Mouse (Mus musculus): ENCODE data around the gene 1110008L16Rik. TPM values are rescaled to one million over a fixed set of nuclear protein-coding genes. Genes with fewer than 3 reads are reported as not detected.
"Not testable (repeated sequence)": the region's sequence is repeated elsewhere in the genome, so short reads cannot be mapped to it uniquely, and the experiment has no call there.

Gene 1110008L16Rik
- total RNA-seq (2021) = 1 to 10 TPM; 7.1 to 8.7 TPM
- long read RNA-seq, experiment 1, transcript 1110008L16Rik-201 (7 exons, 3,122 nt) = major isoform, 16 of 18 reads
- long read RNA-seq, experiment 1, partial matches to known transcripts = 0 of 18 reads
- long read RNA-seq, experiment 1, other reads (novel, unspliced or antisense) = 2 of 18 reads
- long read RNA-seq, experiment 2, transcript 1110008L16Rik-201 (7 exons, 3,122 nt) = major isoform, 11 of 14 reads
- long read RNA-seq, experiment 2, partial matches to known transcripts = 1 of 14 reads
- long read RNA-seq, experiment 2, other reads (novel, unspliced or antisense) = 2 of 14 reads

DNA sequence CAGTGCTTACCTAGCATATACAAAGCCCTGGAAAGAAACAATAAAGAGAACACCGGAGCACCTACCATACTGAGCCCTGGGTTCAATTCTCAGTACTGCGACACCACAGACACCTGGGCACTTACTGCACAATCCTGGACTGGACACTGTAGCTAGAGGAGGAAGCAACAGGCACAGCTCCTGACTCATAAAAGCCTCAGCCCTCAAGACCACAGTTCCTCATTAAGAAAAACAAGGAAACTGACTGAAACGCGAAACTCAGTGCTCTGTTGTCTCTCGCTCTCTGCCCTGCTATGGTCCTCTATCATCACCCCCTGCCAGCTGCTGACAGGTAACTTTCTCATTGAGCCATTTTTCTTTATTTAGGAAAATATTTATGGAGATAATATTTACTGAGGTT is at the start of gene 1110008L16Rik:
Gene 1110008L16Rik, plus strand, starts transcription at position 242 of the 400 bp plus-strand sequence.
- intact Hi-C loops (cut with DNase I) = no loop called here
- no peak for DNase-seq (ENCODE audit: low spot score in 2 of 2)

DNA sequence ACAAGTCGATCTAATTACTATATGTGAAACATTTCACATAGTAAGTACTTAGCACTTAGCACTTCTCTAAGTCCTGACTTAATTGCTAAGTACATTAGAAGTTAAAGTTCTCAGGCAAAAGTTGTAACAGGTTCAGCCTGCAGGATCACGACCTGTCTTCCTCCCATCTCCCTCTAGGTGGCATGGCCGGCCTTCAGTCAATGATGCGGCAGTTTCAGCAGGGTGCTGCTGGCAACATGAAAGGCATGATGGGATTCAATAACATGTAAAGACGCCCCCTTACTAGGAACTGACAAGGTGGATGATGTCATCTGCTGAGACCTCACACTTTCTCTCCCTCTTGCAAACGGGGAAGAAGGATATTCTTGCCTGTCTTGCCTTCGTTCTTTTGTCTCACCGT is 37.4 kb upstream of the 1110008L16Rik start:
- intact Hi-C loops (cut with DNase I); DNase-seq (ENCODE audit: low spot score in 2 of 2): not testable (repeated sequence)

DNA sequence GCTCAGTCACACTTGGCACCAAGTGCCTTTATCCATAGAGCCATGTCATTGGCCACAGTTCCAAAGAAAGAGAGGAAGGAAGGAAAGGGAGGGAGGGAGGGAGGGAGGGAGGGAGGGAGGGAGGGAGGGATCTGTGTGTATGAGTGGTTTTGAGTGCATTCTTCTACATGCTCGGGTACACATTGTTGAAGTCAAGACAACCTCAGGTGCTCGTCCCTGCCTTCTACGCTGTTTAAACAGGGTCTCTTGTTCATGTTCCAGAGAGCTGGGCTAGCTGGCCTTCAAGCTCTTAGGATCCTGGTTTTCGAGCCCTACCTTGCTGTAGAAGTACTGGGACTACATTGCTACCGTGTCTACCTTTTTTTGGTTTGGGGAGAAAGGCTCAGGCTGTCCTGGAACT is 36.0 kb upstream of the 1110008L16Rik start:
- intact Hi-C loops (cut with DNase I); DNase-seq (ENCODE audit: low spot score in 2 of 2): not testable (repeated sequence)

DNA sequence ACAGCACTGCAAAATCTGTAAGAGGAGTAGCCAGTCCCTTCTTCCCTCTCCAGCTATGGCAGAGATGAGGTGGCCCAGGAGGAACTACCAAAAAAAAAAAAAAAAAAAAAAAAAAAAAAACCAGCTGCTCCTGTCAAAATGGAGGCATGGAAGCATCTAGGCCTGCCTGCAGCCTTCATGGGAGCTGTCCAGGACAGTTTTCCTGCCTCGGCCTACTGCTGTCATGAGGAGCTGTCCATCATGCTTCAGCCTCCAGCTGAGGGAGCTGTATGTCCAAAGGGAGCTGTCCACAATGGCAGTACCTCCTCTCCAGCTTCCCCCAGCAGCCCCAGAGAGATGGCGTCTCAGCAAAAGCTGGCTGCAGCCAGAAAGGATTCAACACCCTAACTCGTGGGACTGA is 27.1 kb upstream of the 1110008L16Rik start:
- no peak for DNase-seq (ENCODE audit: low spot score in 2 of 2)

DNA sequence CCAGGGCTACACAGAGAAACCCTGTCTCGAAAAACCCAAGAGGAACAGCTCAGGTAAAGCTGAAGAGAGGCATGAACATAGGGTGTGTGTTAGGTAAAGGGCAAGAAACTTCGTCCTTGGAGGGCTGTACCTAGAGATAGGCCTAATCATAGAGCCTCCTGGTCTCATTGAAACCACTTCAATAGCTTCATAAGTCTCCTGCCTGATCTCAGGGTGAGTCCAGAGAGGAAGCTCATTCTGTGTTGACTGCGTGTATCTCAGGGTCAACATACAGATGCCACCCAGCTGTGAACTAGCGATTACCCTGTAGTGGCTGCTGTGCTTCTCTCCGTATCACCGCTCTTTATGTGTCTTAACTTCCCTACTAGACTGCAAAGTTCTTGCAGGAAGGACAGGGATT is 21.8 kb upstream of the 1110008L16Rik start:
- DNase-seq (ENCODE audit: low spot score in 2 of 2); intact Hi-C loops (cut with DNase I): not testable (repeated sequence)

More for the DNA sequence above, 27.1 kb upstream of the 1110008L16Rik start:
- intact Hi-C loops (cut with DNase I) = no loop called here

DNA sequence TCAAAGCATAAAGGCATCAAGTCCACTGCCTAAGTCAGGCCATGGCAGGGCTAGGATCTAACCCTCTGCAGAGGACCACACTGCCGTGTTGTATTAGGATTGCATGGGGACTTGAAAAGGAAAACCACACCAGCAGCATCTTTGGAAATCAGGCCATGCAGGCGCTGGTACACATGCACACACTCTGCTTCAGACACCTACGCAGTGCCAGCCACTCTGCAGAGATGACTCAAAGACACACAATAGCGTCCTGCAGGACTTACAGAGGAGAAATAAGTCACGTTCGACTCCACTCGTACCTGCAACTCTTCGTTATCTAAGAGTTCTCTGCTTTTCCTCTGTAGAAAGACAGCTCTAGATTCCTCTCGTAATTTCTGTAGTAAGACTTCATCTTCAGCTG is 1.3 kb upstream of the 1110008L16Rik start:
- DNase-seq (ENCODE audit: low spot score in 2 of 2) = no peak
- intact Hi-C loops (cut with DNase I) = no loop called here

DNA sequence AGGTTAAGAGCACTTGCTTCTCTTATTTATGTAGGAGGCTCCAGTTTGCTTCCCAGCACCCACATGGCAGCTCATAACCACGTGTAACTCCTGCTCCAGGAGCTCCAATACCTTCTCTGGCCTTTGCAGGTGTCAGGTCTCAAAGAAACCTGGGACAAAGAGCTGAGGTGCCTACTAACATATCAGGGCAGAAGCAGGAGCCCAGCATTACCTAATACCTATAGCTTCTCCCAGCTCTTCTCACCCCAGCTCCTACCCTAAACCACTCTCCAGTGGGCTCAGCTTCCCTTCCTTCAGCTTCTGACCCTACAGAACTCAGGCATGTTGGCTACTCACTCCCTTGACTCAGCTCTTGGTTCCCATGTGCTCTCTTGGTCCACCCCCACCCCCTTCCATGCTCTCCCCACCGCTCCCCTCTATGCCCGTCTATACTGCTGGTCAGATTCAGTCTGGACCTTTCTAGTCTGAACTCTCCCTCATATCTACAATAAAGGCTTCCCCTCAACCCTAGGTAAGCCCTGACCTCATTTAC is 1.5 kb downstream of the 1110008L16Rik start:
- no peak for DNase-seq (ENCODE audit: low spot score in 2 of 2)
- intact Hi-C loops (cut with DNase I) = no loop called here

DNA sequence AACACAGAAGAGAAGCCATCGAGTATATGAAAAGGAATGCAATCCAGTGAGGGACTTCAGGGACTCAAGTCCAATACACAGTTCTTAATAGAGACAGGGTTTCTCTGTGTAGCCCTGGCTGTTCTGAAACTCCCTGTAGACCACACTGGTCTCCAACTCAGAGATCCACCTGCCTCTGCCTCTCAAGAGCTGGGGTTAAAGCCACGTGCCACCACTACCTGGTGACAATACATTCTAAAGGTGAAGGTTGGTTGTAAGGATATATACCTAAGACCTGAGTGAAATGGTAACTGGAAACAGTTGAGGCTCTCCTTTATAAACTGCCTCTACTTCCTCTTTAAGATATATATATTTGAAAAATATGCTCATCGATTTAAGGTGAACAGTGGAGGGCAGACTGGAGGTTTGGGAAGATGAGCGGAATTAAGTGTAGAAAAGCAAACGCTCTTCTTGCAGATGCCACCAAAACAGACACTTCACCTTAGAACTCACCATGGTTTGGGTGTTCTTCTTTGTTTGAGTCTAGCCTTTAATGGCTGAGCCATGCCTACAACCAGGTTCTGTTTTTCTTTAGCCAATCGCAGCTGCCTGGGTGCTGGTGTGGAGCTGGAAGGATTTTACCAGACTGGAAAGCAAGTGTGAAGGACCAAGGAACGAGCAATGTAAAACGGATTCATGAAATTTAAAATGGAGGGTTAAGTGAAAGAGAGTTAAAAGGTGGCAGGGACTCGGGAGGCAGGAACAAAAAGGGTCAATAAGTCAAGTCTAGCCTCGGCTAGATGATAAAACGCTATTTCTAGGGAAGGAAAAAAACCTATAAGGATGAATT is 2.3 kb downstream of the 1110008L16Rik start:
- no peak for DNase-seq (ENCODE audit: low spot score in 2 of 2)
- intact Hi-C loops (cut with DNase I) = no loop called here

DNA sequence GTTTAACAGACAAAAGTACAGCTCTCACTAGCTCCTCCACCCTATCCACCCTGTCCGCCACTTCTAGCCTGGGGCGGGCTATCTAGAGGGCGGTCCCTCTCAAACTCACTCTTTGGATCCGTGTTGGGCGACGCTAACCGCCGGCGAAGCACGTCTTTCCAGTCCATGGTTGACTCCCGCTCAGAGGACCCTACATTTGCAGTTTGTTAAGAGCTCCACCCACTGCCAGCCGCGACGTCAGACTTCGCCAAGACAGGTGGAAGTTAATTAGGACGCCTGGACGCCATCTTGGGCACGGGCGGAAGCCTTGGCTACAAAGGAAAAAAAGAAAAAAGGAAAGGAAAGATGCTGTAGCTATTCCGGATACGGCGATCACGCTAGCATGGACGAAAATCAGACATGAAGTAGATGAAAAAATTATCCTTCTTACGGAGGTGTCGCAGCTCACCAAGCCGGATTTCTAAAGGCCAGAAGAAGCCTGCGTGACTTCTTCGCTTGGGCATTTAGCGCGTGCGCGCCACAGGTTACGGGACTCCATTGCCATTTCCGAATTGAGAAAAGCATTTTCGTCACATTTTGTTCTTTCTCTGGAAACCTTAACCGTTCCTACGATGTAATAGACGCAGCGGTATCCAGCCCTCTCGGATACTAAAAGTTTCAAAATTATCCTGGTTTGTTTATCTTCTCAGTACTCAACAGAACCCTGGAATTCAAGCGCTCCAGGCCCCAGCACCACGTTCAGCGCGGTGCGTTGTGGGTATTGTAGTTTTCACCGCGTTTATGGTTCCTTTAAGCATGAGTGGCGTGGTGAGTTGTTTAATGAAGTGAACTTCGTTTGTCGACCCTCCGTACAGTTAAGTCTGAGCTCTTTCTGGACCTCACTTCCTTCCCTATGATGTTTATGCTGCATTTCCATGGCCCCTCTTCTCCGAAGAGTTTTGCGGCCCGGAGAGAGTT is 3.4 kb downstream of the 1110008L16Rik start, which contains the start of gene Ppp2r3c:
Gene Ppp2r3c, minus strand, starts transcription at position 514 of the 957 bp plus-strand sequence.
- peak; percentile 89 to 91 for DNase-seq (ENCODE audit: low spot score in 2 of 2)
- intact Hi-C loops (cut with DNase I) = no loop called here

DNA sequence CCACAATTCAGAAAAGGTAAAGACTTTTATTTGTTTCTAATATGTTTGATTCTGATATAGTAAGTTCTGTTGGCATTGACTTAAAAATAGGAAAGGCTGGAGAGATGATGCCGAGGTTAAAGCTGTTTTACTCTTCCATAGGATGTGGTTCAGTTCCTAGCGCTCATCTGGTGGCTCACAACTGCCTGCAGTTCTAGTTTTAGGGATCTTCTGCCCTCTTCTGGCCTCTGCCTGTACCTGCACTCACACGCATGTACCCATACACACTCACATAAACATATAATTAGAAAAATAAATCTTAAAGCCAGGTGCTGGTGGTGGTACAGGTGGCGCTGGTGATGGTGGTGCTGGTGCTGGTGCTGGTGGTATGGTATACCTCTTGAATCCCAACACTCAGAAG is 7.0 kb downstream of the 1110008L16Rik start:
- DNase-seq (ENCODE audit: low spot score in 2 of 2) = no peak
- intact Hi-C loops (cut with DNase I) = no loop called here

DNA sequence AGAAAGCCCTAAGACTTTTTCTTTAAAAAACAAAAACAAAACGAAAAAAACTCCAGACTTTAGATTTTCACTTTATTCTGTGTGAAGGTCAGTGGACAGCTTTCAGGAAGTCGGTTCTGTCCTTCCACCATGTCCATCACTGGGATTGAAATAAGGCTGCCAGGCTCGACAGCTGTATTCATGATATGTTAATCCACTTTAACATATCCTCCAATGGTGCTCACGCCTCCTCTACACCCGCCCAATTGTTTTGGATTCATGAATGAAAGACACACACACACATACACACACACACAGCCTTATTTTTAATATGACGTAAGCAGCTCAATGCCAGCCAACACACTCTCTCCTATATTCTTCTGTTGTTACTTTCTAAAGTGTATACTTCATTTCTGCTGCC is 8.2 kb downstream of the 1110008L16Rik start:
- intact Hi-C loops (cut with DNase I) = no loop called here
- no peak for DNase-seq (ENCODE audit: low spot score in 2 of 2)

DNA sequence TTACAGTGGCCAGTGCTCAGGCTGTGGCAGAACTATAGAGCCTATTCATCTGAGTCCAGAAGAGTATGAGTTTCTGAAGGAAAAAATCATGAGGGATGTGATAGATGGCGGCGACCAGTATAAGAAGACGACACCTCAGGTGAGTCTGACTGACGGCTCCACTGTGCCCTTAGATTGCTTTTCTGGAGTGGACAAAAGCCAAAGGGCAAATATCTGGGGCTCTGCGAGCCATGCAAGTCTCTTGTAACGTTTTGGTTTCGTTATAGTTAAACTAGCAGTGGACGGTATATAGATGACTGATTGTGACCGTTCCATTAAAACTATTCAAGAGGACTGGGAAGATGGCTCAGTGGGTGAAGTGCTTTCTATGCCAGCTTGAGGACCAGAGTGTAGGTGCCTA is 9.4 kb downstream of the 1110008L16Rik start:
- DNase-seq (ENCODE audit: low spot score in 2 of 2) = no peak
- intact Hi-C loops (cut with DNase I) = no loop called here

DNA sequence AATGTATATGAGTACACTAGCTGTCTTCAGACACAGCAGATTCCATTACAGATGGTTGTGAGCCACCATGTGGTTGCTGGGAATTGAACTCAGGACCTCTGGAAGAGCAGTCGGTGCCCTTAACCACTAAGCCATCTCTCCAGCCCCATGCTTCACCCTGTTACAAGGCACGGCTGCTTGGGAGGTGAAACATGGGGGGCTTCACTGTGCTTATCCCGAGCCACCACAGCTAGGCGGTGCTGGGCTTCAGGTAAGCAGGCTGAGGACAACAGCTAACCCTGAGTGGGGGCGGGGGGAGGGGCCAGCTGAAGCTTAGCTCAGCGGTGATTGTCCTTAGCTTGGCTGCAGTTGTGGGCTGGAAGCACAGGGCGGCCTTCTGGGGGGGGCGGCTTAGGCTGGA is 10.1 kb downstream of the 1110008L16Rik start:
- intact Hi-C loops (cut with DNase I) = no loop called here
- DNase-seq (ENCODE audit: low spot score in 2 of 2) = no peak

DNA sequence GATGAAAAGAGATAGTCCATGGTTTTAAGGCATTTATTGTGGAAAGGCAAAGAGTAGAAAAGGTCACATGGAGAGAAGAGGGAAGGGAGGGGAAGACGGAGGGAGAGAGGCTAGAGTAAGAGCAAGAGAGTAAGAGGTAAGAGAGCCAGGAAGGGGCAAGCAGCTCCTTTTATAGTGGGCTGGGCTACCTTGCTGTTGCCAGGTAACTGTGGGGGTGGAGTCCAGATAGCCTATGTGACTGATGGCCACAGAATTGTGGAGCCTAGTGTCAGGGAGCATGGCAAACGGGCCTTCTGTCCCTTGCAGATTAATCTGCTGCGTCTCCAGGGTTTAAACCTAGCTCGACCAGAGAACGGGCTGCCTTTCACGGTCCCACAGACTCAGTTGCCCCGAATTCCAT is 12.5 kb downstream of the 1110008L16Rik start:
- no peak for DNase-seq (ENCODE audit: low spot score in 2 of 2)
- intact Hi-C loops (cut with DNase I) = loop anchor here (10.0 kb wide), 1 partner anchor 523 kb away; the partner anchor contains the start of gene Brms1l

DNA sequence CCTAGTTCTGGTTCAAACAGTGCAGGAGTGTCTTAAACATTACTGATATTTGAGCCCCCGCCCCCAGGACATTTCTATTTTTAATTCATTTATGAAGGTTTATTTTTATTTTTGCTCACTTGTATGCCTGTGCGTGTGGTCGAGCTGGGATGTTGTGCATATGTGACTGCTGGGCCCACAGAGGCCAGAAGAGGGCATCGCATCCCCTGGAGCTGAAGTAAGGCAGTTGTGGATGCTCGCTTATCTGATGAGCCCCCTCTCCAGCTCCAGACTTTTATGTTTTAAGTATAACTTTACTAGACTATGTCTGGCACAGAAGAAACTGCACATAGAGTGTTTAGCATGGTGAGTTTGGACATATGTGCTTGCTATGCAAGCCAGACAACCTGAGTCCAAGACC is 14.5 kb downstream of the 1110008L16Rik start:
- DNase-seq (ENCODE audit: low spot score in 2 of 2) = no peak
- intact Hi-C loops (cut with DNase I) = loop anchor here (10.0 kb wide), 1 partner anchor 521 kb away; the partner anchor contains the start of gene Brms1l

DNA sequence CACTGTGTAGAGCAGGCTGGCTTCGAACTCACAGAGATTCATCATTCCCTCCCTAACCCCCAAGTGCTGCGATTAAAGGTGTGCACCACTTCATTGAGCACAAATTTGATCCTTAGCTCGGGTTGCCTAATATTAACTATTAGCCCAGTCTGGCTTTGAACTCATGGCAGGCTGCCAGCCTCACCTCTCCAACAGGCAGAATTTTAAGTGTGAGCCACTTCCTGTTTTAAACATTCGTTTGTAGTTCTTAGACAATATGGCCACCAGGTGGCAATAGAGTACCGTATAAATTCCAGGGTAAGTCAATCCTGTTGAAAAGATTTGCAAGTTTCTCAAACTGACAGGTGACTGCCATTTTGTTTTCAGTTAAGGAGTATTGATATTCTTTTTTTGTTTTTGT is 15.8 kb downstream of the 1110008L16Rik start:
- intact Hi-C loops (cut with DNase I) = loop anchor here (1.0 to 10.0 kb wide), 4 partner anchors 37 to 520 kb away; partner anchors contain the start of gene Brms1l
- DNase-seq (ENCODE audit: low spot score in 2 of 2) = peak; percentile 84 to 89

DNA sequence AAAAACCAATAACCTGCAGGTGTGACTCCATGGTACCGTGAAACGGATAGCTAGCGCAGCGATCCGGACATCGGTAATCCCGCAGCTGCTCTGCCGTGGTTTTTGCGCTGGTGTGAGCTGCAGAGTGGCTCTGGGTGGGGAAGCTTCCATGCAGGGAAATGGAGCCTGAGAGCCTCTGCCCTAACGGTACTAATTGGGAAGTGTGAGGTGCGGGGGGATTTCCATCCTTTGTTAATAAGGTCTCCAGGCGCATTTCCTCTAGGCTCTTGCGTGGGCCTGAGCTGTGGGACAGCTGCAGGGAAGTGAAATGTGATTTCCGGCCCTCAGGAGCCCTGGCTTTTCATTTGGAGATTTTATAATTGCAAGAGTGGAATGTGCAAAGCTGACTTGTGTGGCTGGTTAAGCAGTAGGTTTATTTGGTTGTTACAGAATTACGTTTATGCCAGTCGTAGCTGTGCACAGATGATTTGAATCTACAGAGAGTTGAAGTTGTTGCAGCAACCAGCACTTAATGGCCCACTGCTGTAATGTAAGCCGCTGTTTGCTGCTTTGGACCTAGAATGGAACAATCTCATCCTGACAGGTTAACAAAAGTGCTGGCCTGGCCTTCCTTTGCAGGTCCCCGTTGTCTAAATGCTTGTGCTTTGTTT is 22.4 kb downstream of the 1110008L16Rik start:
- intact Hi-C loops (cut with DNase I) = no loop called here

DNA sequence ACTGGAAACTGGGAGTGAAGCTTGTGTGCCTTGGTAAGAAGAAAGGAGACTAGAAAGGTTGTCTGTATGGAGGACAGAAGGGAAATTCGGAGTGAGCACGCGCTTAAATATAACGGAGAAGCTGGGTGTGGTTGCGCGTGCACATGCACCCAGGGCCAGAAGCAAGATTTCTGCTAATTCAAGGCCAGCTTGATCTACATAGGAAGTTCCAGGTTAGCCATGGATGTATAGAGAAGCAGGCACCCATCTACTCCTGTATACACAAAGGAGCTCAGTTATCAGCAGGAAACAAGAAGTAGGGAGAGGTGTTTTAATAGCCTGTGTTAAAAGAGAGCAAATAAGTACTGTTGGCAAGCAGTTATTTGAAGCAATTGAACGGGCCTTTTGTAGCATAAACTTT is 26.3 kb downstream of the 1110008L16Rik start:
- intact Hi-C loops (cut with DNase I) = no loop called here

More for the DNA sequence above, 22.4 kb downstream of the 1110008L16Rik start:
- no peak for DNase-seq (ENCODE audit: low spot score in 2 of 2)

DNA sequence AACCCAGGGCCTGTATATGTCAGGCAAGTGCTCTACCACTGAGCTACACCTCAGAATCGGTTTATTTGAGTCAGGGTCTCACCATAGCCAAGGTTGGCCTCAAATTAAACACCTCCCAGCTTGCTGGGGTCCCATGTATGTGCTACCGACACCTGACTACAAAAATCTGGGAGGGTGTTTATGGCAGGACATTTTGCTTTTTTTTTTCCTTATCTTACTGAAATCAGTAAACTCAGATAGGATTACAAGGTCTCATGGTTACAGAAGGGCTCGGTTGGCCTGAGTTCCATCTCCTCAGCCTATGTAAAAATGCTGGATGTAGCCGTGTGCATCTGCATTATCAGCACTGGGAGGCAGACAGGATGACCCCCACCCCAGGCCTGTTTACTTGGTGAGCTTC is 29.4 kb downstream of the 1110008L16Rik start:
- intact Hi-C loops (cut with DNase I) = no loop called here
- no peak for DNase-seq (ENCODE audit: low spot score in 2 of 2)

More for the DNA sequence above, 26.3 kb downstream of the 1110008L16Rik start:
- DNase-seq (ENCODE audit: low spot score in 2 of 2) = no peak
